8 mouse cellular contexts compared by ENCODE assay signal in genomic region chr14:120830389-120830835, GRCm38 (mm10).
DNase-seq lines count a peak whose midpoint lies in the region; ATAC-seq and TF ChIP-seq lines count a peak whose summit lies in the region.
"Not testable (repeated sequence)": the region's sequence is repeated elsewhere in the genome, so short reads cannot be mapped to it uniquely, and the experiment has no call there.

No protein-coding gene starts in this region.

- WGBS in kidney, postnatal 0 days: 36% methylated on average over 20 of the region's 20 CpGs
- WGBS in stomach, embryonic 16.5 days: 22% methylated on average over 20 of the region's 20 CpGs

- H3K4me2 ChIP-seq in CH12.LX (ENCODE audit: insufficient read depth, low read depth, poor library complexity, severe bottlenecking); kidney, postnatal 0 days (ENCODE audit: low read length); stomach, embryonic 16.5 days (ENCODE audit: low read depth, low read length): not testable (repeated sequence)

- not testable (repeated sequence) for H3K36me3 ChIP-seq in CH12.LX (replicated peaks in 1 of 2; ENCODE audit: control insufficient read depth in 1 of 2, insufficient read depth in 1 of 2, low read length in 1 of 2); kidney, postnatal 0 days (ENCODE audit: insufficient read depth, low read length); stomach, embryonic 16.5 days (ENCODE audit: control insufficient read depth, insufficient read depth, low read length)

- not testable (repeated sequence) for H3K4me3 ChIP-seq in CH12.LX (replicated peaks in 1 of 3; ENCODE audit: low read depth in 2 of 3, low read length in 2 of 3, poor library complexity in 1 of 3); kidney, postnatal 0 days (replicated peaks; ENCODE audit: low read depth, low read length); stomach, embryonic 16.5 days (replicated peaks; ENCODE audit: low read length)

- TF ChIP-seq EP300 in CH12.LX (IDR thresholded peaks at IDR 0.05; ENCODE audit: low read length): not testable (repeated sequence)

- dilution Hi-C loops in CH12.LX (cut with MboI; ENCODE audit: extremely low pct_ligation_motif_present, extremely low pct_unique_long_range_greater_than_20kb, low sequenced_read_pairs): not testable (repeated sequence)

- H3K79me2 ChIP-seq in CH12.LX (replicated peaks; ENCODE audit: control insufficient read depth, extremely low read depth, insufficient read depth, poor library complexity, severe bottlenecking): not testable (repeated sequence)

- peak; percentile 71 to 74 for ATAC-seq in hematopoietic stem cell, adult 5-6 weeks (replicated peaks in 1 of 2; ENCODE audit: insufficient read depth in 1 of 2, low FRiP score in 2 of 2, low TSS enrichment in 1 of 2, low read depth in 1 of 2, poor library complexity in 2 of 2, severe bottlenecking in 2 of 2)
- ATAC-seq in kidney, postnatal 0 days (replicated peaks; ENCODE audit: low FRiP score, low read depth): not testable (repeated sequence)
- ATAC-seq in stomach, embryonic 16.5 days (ENCODE audit: insufficient read depth, low FRiP score): peak; percentile 42; the same call in 1 of the 2 replicates

- H3K4me1 ChIP-seq in CH12.LX (ENCODE audit: control insufficient read depth in 1 of 2, insufficient read depth in 2 of 2): peaks cover 23 to 49% of the 10 kb centered on the region in 2 experiments
- H3K4me1 ChIP-seq in kidney, postnatal 0 days (replicated peaks; ENCODE audit: insufficient read depth, low read length): not testable (repeated sequence)
- peaks cover 13% of the 10 kb centered on the region for H3K4me1 ChIP-seq in stomach, embryonic 16.5 days (ENCODE audit: control insufficient read depth, insufficient read depth, low read length)

- TF ChIP-seq RAD21 in CH12.LX (IDR thresholded peaks at IDR 0.05; ENCODE audit: low read depth, low read length): not testable (repeated sequence)

- in situ Hi-C loops in CH12.LX (cut with MboI; ENCODE audit: low pct_ligation_motif_present, low pct_unique_long_range_greater_than_20kb, low sequenced_read_pairs): loop anchor here (10.0 kb wide), 3 partner anchors 84 to 624 kb away; partner anchors contain the start of gene Ipo5

- TF ChIP-seq CTCF in CH12.LX (conservative IDR thresholded peaks at IDR 0.05 in 1 of 2, IDR thresholded peaks at IDR 0.05 in 1 of 2; ENCODE audit: low read depth in 2 of 2, low read length in 2 of 2); brain, embryonic 14.5 days (IDR thresholded peaks at IDR 0.05; ENCODE audit: borderline replicate concordance, extremely low read depth, insufficient read depth, insufficient read length); kidney, postnatal 0 days (IDR thresholded peaks at IDR 0.05; ENCODE audit: low read depth): not testable (repeated sequence)

- DNase-seq in CH12.LX (ENCODE audit: extremely low read depth): peak; percentile 98
- DNase-seq in brain, embryonic 14.5 days (ENCODE audit: low read depth): peak; percentile 73
- peak; percentile 35 for DNase-seq in fibroblast of lung, adult 2 months (ENCODE audit: low read depth)
- DNase-seq in kidney, postnatal 0 days (ENCODE audit: low spot score): peak; percentile 61
- peak; percentile 49 for DNase-seq in lung, postnatal 10 days
- peak; percentile 63 for DNase-seq in naive thymus-derived CD4-positive, alpha-beta T cell, adult 2 months (ENCODE audit: low read depth)

- not testable (repeated sequence) for H3K27ac ChIP-seq in CH12.LX (ENCODE audit: insufficient read depth, low read depth); kidney, postnatal 0 days
- H3K27ac ChIP-seq in stomach, embryonic 16.5 days (ENCODE audit: low read length): peak overlapping the region; percentile 57; the same call in 1 of the 2 replicates

- H3K9me3 ChIP-seq in CH12.LX (replicated peaks; ENCODE audit: low read length); kidney, postnatal 0 days (replicated peaks; ENCODE audit: low read length); stomach, embryonic 16.5 days (replicated peaks; ENCODE audit: control insufficient read depth, low read length): not testable (repeated sequence)

- not testable (repeated sequence) for H3K9ac ChIP-seq in CH12.LX (ENCODE audit: insufficient read depth, low read depth); kidney, postnatal 0 days (ENCODE audit: low read depth, low read length); stomach, embryonic 16.5 days (ENCODE audit: low read length)

- 0 out of 2 replicates have a peak, but pooled peaks have one; percentile 12 for TF ChIP-seq POLR2A in CH12.LX (IDR thresholded peaks at IDR 0.05; ENCODE audit: low read depth, low read length)
- TF ChIP-seq POLR2A in brain, embryonic 14.5 days (IDR thresholded peaks at IDR 0.05; ENCODE audit: borderline replicate concordance, extremely low read depth, insufficient read depth, insufficient read length, poor library complexity, severe bottlenecking): not testable (repeated sequence)

- not testable (repeated sequence) for H3K27me3 ChIP-seq in CH12.LX (replicated peaks); kidney, postnatal 0 days (ENCODE audit: insufficient read depth, low read length); stomach, embryonic 16.5 days (ENCODE audit: control insufficient read depth, insufficient read depth, low read length)

TF ChIP-seq in CH12.LX, 34 proteins besides CTCF, POLR2A, EP300 and RAD21:
- TF ChIP-seq IRF4 (IDR thresholded peaks at IDR 0.05; ENCODE audit: low read depth, low read length) (peak; percentile 60), JUND (conservative IDR thresholded peaks at IDR 0.05; ENCODE audit: low read depth, low read length) (peak; percentile 47), JUN (IDR thresholded peaks at IDR 0.05; ENCODE audit: insufficient read depth, low read depth, low read length) (peak; percentile 48; the same call in 1 of the 2 replicates)
TF ChIP-seq in CH12.LX: peak in this region for 3; not testable (repeated sequence) for 31.

Comparison
In these comparisons a context has a peak if more than half of its experiments do, and no peak if none do; other contexts are left out.
1. DNase-seq: peak in every context shown above with its lines; median percentile 98 in CH12.LX; 73 in brain, embryonic 14.5 days; 63 in naive thymus-derived CD4-positive, alpha-beta T cell, adult 2 months; 61 in kidney, postnatal 0 days; 49 in lung, postnatal 10 days; 35 in fibroblast of lung, adult 2 months.